8 mouse cellular contexts compared by ENCODE assay signal in genomic region chr17:47508012-47508608, GRCm38 (mm10). TPM values are rescaled to one million over a fixed set of nuclear protein-coding genes. Genes with fewer than 3 reads are reported as not detected.
A peak's percentile ranks its signal among the peaks of the same experiment; 100 is the strongest.
DNase-seq lines count a peak whose midpoint lies in the region; TF ChIP-seq lines count a peak whose summit lies in the region.

No protein-coding gene starts in this region.

- H3K79me2 ChIP-seq in myocyte (ENCODE audit: control insufficient read depth, insufficient read depth), result peaks cover 5% of the 10 kb centered on the region

- H3K27me3 ChIP-seq in limb, embryonic 10.5 days (ENCODE audit: low read depth, poor library complexity, severe bottlenecking), result no peaks in the 10 kb centered on the region
- H3K27me3 ChIP-seq in myocyte (ENCODE audit: control insufficient read depth, insufficient read depth, insufficient read length), result no peaks in the 10 kb centered on the region

- WGBS in limb, embryonic 10.5 days, result 62% methylated on average over 12 of the region's 12 CpGs

- TF ChIP-seq POLR2A in myocyte (IDR thresholded peaks at IDR 0.05; ENCODE audit: insufficient read length, low read depth), result peak; percentile 36

- H3ac ChIP-seq in myocyte (ENCODE audit: control insufficient read depth, insufficient read length), result no peak overlapping the region

- peak; percentile 34 for DNase-seq in cerebellum, adult 9-11 months
- no peak for DNase-seq in cerebellum, adult 8-10 months
- DNase-seq in c-Kit-negative CD71-positive TER-119-positive erythroid progenitor cells, embryonic 14.5 days (ENCODE audit: low read depth, low spot score), result peak; percentile 30
- peak; percentile 83 for DNase-seq in gonadal fat pad, adult 2 months (ENCODE audit: low read depth)
- DNase-seq in kidney, adult 18-20 months, result peak; percentile 98
- no peak for DNase-seq in limb, embryonic 10.5 days (ENCODE audit: low spot score)
- DNase-seq in testis, postnatal 10 days (ENCODE audit: low spot score), result peak; percentile 94

- H3K9me3 ChIP-seq in limb, embryonic 10.5 days (replicated peaks), result no peaks in the 10 kb centered on the region

- peak overlapping the region; percentile 6; the same call in 1 of the 2 replicates for H3K4me3 ChIP-seq in limb, embryonic 10.5 days
- no peak overlapping the region for H3K4me3 ChIP-seq in myocyte

- H3K4me1 ChIP-seq in limb, embryonic 10.5 days, result peaks cover 51% of the 10 kb centered on the region

- no peaks in the 10 kb centered on the region for H3K36me3 ChIP-seq in limb, embryonic 10.5 days
- H3K36me3 ChIP-seq in myocyte (ENCODE audit: control insufficient read depth, insufficient read depth), result no peaks in the 10 kb centered on the region

- peak overlapping the region; percentile 71; the same call in 1 of the 2 replicates for H3K27ac ChIP-seq in limb, embryonic 10.5 days

- H3K4me2 ChIP-seq in myocyte (ENCODE audit: low read depth), result peak overlapping the region; percentile 95

TF ChIP-seq in myocyte, 11 proteins besides CTCF, POLR2A, EP300 and RAD21:
- TF ChIP-seq E2F4 (IDR thresholded peaks at IDR 0.05; ENCODE audit: insufficient read depth) (no peak), POLR2AphosphoS2 (IDR thresholded peaks at IDR 0.05; ENCODE audit: insufficient read length, low read depth) (no peak), MYOD1 (IDR thresholded peaks at IDR 0.05; ENCODE audit: control insufficient read depth in 1 of 3, insufficient read length in 2 of 3, low read depth in 2 of 3) (no peak), TCF12 (IDR thresholded peaks at IDR 0.05; ENCODE audit: insufficient read depth, poor library complexity, severe bottlenecking) (no peak), MYOG (IDR thresholded peaks at IDR 0.05; ENCODE audit: control insufficient read depth in 1 of 3, insufficient read depth in 1 of 3, insufficient read length in 2 of 3, low read depth in 2 of 3) (no peak), TCF3 (IDR thresholded peaks at IDR 0.05; ENCODE audit: insufficient read length, low read depth) (no peak), CEBPB (IDR thresholded peaks at IDR 0.05; ENCODE audit: insufficient read depth, poor library complexity, severe bottlenecking) (no peak), REST (IDR thresholded peaks at IDR 0.05; ENCODE audit: insufficient read depth, insufficient read length) (no peak), USF1 (IDR thresholded peaks at IDR 0.05; ENCODE audit: low read depth) (no peak), SRF (IDR thresholded peaks at IDR 0.05; ENCODE audit: control insufficient read depth, insufficient read length, low read depth) (no peak), MAX (IDR thresholded peaks at IDR 0.05; ENCODE audit: low read depth) (no peak)

RNA-seq across cellular contexts. Expression of gene Ccnd3, which starts 3.3 kb away (rescaled TPM):
- polyA plus RNA-seq in gonadal fat pad, adult 2 months (2012; rRNA removed), result 164 and 194 TPM in 2 replicates
- polyA plus RNA-seq in limb, embryonic 10.5 days (2016; fragmentation: Nextera tagmentation; extraction: Ambion mirVana), result 405 and 413 TPM in 2 replicates
- polyA plus RNA-seq in myocyte (2012; fragmentation: generic; extraction: Trizol), result 858 TPM

RNA-seq across cellular contexts. Expression of gene Taf8, which starts 6.0 kb away (rescaled TPM):
- polyA plus RNA-seq in gonadal fat pad, adult 2 months (2012; rRNA removed), result 22.7 and 23.1 TPM in 2 replicates
- polyA plus RNA-seq in limb, embryonic 10.5 days (2016; fragmentation: Nextera tagmentation; extraction: Ambion mirVana), result 32.1 and 36.8 TPM in 2 replicates
- polyA plus RNA-seq in myocyte (2012; fragmentation: generic; extraction: Trizol), result 13.4 TPM

Comparison
In these comparisons a context has a peak if more than half of its experiments do, and no peak if none do; other contexts are left out.
1. DNase-seq: peak in cerebellum, adult 9-11 months (single experiment), c-Kit-negative CD71-positive TER-119-positive erythroid progenitor cells, embryonic 14.5 days (single experiment), gonadal fat pad, adult 2 months (single experiment), kidney, adult 18-20 months (single experiment) and testis, postnatal 10 days (single experiment); none in cerebellum, adult 8-10 months (single experiment) and limb, embryonic 10.5 days (single experiment).